Mouse (Mus musculus): Measurements from ENCODE around the gene Arrb1. TPM values are rescaled to one million over a fixed set of nuclear protein-coding genes. Genes with fewer than 3 reads are reported as not detected.

The Arrb1 gene
- 40.4 TPM for polyA plus RNA-seq (2014; fragmentation: Illumina TruSeq; extraction: RNeasy Lipid Tissue Mini Kit (QIAGEN cat#74804); ENCODE audit: low read depth, low replicate concordance)

DNA sequence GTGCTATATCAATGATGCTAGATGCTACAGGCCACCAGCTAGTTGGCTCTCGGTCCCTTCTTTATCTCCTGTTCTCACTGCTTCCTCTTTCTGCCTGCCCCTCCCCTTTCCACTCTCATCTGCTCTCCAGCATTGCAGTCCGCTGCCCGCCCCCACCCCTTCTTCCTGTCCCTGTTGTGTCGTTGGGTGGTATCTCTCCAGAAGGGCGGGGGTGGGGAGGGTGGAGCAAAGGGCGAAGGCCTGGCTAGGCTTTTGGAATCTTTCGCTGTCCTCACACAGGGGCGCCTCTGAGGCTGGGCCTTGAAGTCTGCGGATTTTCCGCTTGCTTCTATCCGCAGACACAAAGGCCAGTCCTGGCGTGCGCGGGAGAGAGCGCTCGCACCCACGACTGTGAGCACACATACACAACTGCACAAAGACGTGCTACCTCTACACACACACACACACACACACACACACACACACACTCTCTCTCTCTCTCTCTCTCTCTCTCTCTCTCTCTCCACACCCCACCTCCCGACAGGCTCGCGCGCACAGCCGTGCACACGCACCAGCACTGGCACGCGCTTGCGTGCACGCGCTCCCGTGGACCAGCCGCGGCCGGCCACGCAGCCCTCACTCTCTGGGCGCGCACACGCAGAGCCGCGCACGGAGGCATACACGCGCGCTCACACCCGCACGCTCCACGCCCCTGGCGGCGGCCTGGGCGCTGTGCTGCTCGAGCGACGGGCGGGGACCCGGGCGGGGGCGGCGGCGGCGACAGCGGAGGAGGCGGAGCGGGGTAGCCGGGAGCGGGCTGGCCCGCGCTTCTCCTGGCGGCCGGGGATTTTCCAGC lies at the start of gene Arrb1:
Gene Arrb1, plus strand, starts transcription at position 566 of the 835 bp plus-strand sequence.

GRCm38 (mm10) chr7:99626376-99627270 lies 91.4 kb downstream of the Arrb1 start, which contains the start of gene Tpbgl:
Tpbgl (minus strand) TSS chr7:99627103.

Other genes with a start within 250 kb of the Arrb1 start
- gene Serpinh1, start 182.2 kb upstream of the Arrb1 start, polyA plus RNA-seq (2014; fragmentation: Illumina TruSeq; extraction: RNeasy Lipid Tissue Mini Kit (QIAGEN cat#74804); ENCODE audit: low read depth, low replicate concordance) = 186 TPM
- 9.2 TPM for gene Gdpd5, start 154.1 kb upstream of the Arrb1 start, polyA plus RNA-seq (2014; fragmentation: Illumina TruSeq; extraction: RNeasy Lipid Tissue Mini Kit (QIAGEN cat#74804); ENCODE audit: low read depth, low replicate concordance)
- gene Klhl35, start 69.5 kb upstream of the Arrb1 start, polyA plus RNA-seq (2014; fragmentation: Illumina TruSeq; extraction: RNeasy Lipid Tissue Mini Kit (QIAGEN cat#74804); ENCODE audit: low read depth, low replicate concordance) = 1.1 TPM
- 993 TPM for gene Rps3, start 51.7 kb upstream of the Arrb1 start, polyA plus RNA-seq (2014; fragmentation: Illumina TruSeq; extraction: RNeasy Lipid Tissue Mini Kit (QIAGEN cat#74804); ENCODE audit: low read depth, low replicate concordance)
- 2.6 TPM for gene Tpbgl, start 91.6 kb downstream of the Arrb1 start, polyA plus RNA-seq (2014; fragmentation: Illumina TruSeq; extraction: RNeasy Lipid Tissue Mini Kit (QIAGEN cat#74804); ENCODE audit: low read depth, low replicate concordance)
- 45.8 TPM for gene Slco2b1, start 175.9 kb downstream of the Arrb1 start, polyA plus RNA-seq (2014; fragmentation: Illumina TruSeq; extraction: RNeasy Lipid Tissue Mini Kit (QIAGEN cat#74804); ENCODE audit: low read depth, low replicate concordance)
- not detected for gene Olfr520, start 194.8 kb downstream of the Arrb1 start, polyA plus RNA-seq (2014; fragmentation: Illumina TruSeq; extraction: RNeasy Lipid Tissue Mini Kit (QIAGEN cat#74804); ENCODE audit: low read depth, low replicate concordance)
- gene Olfr521, start 228.0 kb downstream of the Arrb1 start, polyA plus RNA-seq (2014; fragmentation: Illumina TruSeq; extraction: RNeasy Lipid Tissue Mini Kit (QIAGEN cat#74804); ENCODE audit: low read depth, low replicate concordance) = not detected

Measured in adipose tissue, adult 10 weeks (tissue).